Mouse (Mus musculus) stomach, embryonic 14.5 days (tissue): ENCODE results near the gene Tbc1d8. TPM values are rescaled to one million over a fixed set of nuclear protein-coding genes. Genes with fewer than 3 reads are reported as not detected.

ENCODE experiments used
- ATAC-seq: fragments of 200-750 bp; cut with Nextera tagmentation; 2 replicates; pipeline ENCODE4 v1.8.0; 2017; ENCODE audit warnings: low read depth, moderate TSS enrichment; ENCODE audit not compliant: insufficient number of reproducible peaks, insufficient read depth, low FRiP score
- H3K27ac ChIP-seq: fragments of 300-500 bp; sonication (generic); 2 replicates; pipeline ENCODE4 v1.5.1; 2014; ENCODE audit warnings: mild to moderate bottlenecking, low read length, moderate library complexity, mixed read lengths
- H3K27me3 ChIP-seq: fragments of 300-500 bp; sonication (generic); 2 replicates; pipeline ENCODE4 v1.6.1; 2014; ENCODE audit warnings: low read length, control low read depth, mixed read lengths; ENCODE audit not compliant: control insufficient read depth, insufficient read depth
- H3K36me3 ChIP-seq: fragments of 300-500 bp; sonication (generic); 2 replicates; pipeline ENCODE4 v1.6.1; 2014; ENCODE audit warnings: mild to moderate bottlenecking, control low read depth, low read length, moderate library complexity, mixed read lengths; ENCODE audit not compliant: control insufficient read depth, insufficient read depth
- H3K4me1 ChIP-seq: fragments of 300-500 bp; sonication (generic); 2 replicates; pipeline ENCODE4 v1.6.1; 2014; ENCODE audit warnings: low read length, control low read depth, mixed read lengths; ENCODE audit not compliant: control insufficient read depth, insufficient read depth
- H3K4me2 ChIP-seq: fragments of 300-500 bp; sonication (generic); replicated peaks from 2 replicates; pipeline ENCODE4 v1.6.1; 2014; ENCODE audit warnings: low read depth, low read length, control low read depth
- H3K4me3 ChIP-seq: fragments of 300-500 bp; sonication (generic); 2 replicates; pipeline ENCODE4 v1.5.1; 2014; ENCODE audit warnings: low read depth, low read length, control low read depth
- H3K9ac ChIP-seq: fragments of 300-500 bp; sonication (generic); replicated peaks from 2 replicates; pipeline ENCODE4 v1.6.1; 2014; ENCODE audit warnings: low read depth, mild to moderate bottlenecking, control low read depth, low read length, moderate library complexity, mixed read lengths
- H3K9me3 ChIP-seq: fragments of 300-500 bp; sonication (generic); 2 replicates; pipeline ENCODE4 v1.6.1; 2016; ENCODE audit warnings: low read depth, low read length, control low read depth; ENCODE audit not compliant: control insufficient read depth
- WGBS: fragments of 180-500 bp; shearing (Covaris S2); extraction: QIAGEN DNeasy Blood & Tissue Kit; methylation state at CpG from one replicate; pipeline ENCODE4 v1.1.7; 2014; 5-methylcytosine and 5-hydroxymethylcytosine counted together
- polyA plus RNA-seq: library from polyadenylated mRNA; unstranded; fragments of >200 nt; fragmentation: Nextera tagmentation; extraction: Ambion mirVana; gene quantifications from 2 replicates; pipeline ENCODE4 v1.2.1, GENCODE M21; 2014

The Tbc1d8 gene
- polyA plus RNA-seq, 1 experiment from 2014 or later: 11.7 TPM

- H3K36me3 ChIP-seq: no peaks in the 10 kb centered on the region
- no peak overlapping the region for H3K9ac ChIP-seq
- H3K9me3 ChIP-seq: no peaks in the 10 kb centered on the region
- no peak overlapping the region for H3K4me3 ChIP-seq
- H3K4me1 ChIP-seq: no peaks in the 10 kb centered on the region
- no peaks in the 10 kb centered on the region for H3K27me3 ChIP-seq
- H3K27ac ChIP-seq: no peak overlapping the region
- ATAC-seq: 0 out of 2 replicates have a peak, but pooled peaks have one; percentile 18
- H3K4me2 ChIP-seq: no peak overlapping the region
- whole genome bisulfite sequencing: 36% methylated on average over 9 of the region's 9 CpGs
Measured at GRCm38 (mm10) chr1:39430020-39430419, 48.5 kb downstream of the Tbc1d8 start.

GRCm38 (mm10) chr1:39429015-39429414 lies 49.5 kb downstream of the Tbc1d8 start:
- no peak overlapping the region for H3K27ac ChIP-seq
- ATAC-seq: no peak
- no peak overlapping the region for H3K9ac ChIP-seq
- H3K4me2 ChIP-seq: no peak overlapping the region
- H3K27me3 ChIP-seq: no peaks in the 10 kb centered on the region
- no peaks in the 10 kb centered on the region for H3K4me1 ChIP-seq
- no peaks in the 10 kb centered on the region for H3K36me3 ChIP-seq
- H3K9me3 ChIP-seq: no peaks in the 10 kb centered on the region
- H3K4me3 ChIP-seq: no peak overlapping the region
- WGBS: 95% methylated on average over 5 of the region's 5 CpGs

GRCm38 (mm10) chr1:39428280-39428679 lies 50.3 kb downstream of the Tbc1d8 start:
- no peaks in the 10 kb centered on the region for H3K36me3 ChIP-seq
- no peak for ATAC-seq
- no peaks in the 10 kb centered on the region for H3K4me1 ChIP-seq
- H3K27me3 ChIP-seq: no peaks in the 10 kb centered on the region
- no peak overlapping the region for H3K4me2 ChIP-seq
- no peak overlapping the region for H3K27ac ChIP-seq
- no peaks in the 10 kb centered on the region for H3K9me3 ChIP-seq
- 82% methylated on average over 4 of the region's 4 CpGs for WGBS
- no peak overlapping the region for H3K9ac ChIP-seq
- no peak overlapping the region for H3K4me3 ChIP-seq

DNA sequence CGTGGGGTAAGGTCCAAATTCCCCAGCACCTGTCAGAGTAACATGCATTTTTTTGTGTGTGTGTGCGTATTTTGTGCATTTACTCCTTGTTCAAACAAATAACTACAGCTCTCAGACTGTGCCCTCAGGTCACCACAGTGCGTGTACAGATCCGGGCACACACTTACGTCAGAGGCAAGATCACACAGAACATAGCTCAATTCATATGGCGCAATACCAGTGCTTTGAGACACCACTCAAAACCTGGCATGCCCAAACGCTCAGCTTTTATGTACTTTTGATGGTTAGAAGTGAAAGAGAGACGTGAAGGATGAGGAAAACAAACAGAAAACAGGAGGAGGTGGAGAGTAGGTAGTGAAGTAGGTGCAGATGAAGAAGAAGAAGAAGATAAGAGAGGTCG lies 53.1 kb downstream of the Tbc1d8 start:
- 79% methylated on average over 9 of the region's 9 CpGs for WGBS
- ATAC-seq: no peak

DNA sequence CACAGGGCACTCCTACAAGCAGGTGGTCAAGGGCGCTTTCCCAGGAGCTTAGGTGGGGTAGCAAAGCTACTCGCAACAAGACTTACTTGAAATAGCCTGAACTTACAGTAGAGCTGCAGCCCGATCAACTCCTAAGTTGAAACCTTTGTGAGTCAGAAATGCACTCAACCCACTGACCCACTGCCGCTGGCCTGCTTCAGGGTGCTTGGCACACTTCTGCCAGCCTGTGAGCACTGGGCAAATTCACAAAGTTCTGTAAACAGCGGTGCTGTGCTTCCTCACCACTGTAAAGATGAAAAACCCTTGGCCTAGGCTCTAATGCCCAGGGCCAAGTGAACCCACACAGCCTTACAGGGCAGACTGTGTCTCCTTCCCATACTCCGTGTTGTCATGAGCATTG lies 57.6 kb downstream of the Tbc1d8 start:
- H3K9ac ChIP-seq: no peak overlapping the region
- H3K4me3 ChIP-seq: no peak overlapping the region
- no peak overlapping the region for H3K27ac ChIP-seq
- H3K36me3 ChIP-seq: no peaks in the 10 kb centered on the region
- WGBS: 89% methylated on average over 6 of the region's 6 CpGs
- H3K27me3 ChIP-seq: no peaks in the 10 kb centered on the region
- no peaks in the 10 kb centered on the region for H3K9me3 ChIP-seq
- ATAC-seq: no peak
- H3K4me2 ChIP-seq: no peak overlapping the region
- H3K4me1 ChIP-seq: no peaks in the 10 kb centered on the region

More for the DNA sequence above, 53.1 kb downstream of the Tbc1d8 start:
- Histone ChIP-seq H3K4me1 (no peaks in the 10 kb centered on the region), H3K9ac (no peak overlapping the region), H3K27ac (no peak overlapping the region), H3K4me3 (no peak overlapping the region), H3K9me3 (no peaks in the 10 kb centered on the region), H3K36me3 (no peaks in the 10 kb centered on the region), H3K27me3 (no peaks in the 10 kb centered on the region), H3K4me2 (no peak overlapping the region)

- 76% methylated on average over 9 of the region's 9 CpGs for WGBS
- Histone ChIP-seq H3K4me3 (no peak overlapping the region), H3K9ac (no peak overlapping the region), H3K4me1 (no peaks in the 10 kb centered on the region), H3K36me3 (no peaks in the 10 kb centered on the region), H3K27me3 (no peaks in the 10 kb centered on the region), H3K9me3 (0 out of 2 replicates have a peak, but pooled peaks cover 2% of the 10 kb centered on the region), H3K27ac (no peak overlapping the region), H3K4me2 (no peak overlapping the region)
- ATAC-seq: no peak
Measured at GRCm38 (mm10) chr1:39418852-39419251, 59.7 kb downstream of the Tbc1d8 start.

- Histone ChIP-seq H3K9ac (no peak overlapping the region), H3K36me3 (no peaks in the 10 kb centered on the region), H3K27ac (no peak overlapping the region), H3K27me3 (no peaks in the 10 kb centered on the region), H3K4me3 (no peak overlapping the region), H3K9me3 (0 out of 2 replicates have a peak, but pooled peaks cover 2% of the 10 kb centered on the region), H3K4me2 (no peak overlapping the region), H3K4me1 (no peaks in the 10 kb centered on the region)
- 26% methylated on average over 12 of the region's 12 CpGs for WGBS
- ATAC-seq: no peak
Measured at GRCm38 (mm10) chr1:39417817-39418216, 60.7 kb downstream of the Tbc1d8 start.

DNA sequence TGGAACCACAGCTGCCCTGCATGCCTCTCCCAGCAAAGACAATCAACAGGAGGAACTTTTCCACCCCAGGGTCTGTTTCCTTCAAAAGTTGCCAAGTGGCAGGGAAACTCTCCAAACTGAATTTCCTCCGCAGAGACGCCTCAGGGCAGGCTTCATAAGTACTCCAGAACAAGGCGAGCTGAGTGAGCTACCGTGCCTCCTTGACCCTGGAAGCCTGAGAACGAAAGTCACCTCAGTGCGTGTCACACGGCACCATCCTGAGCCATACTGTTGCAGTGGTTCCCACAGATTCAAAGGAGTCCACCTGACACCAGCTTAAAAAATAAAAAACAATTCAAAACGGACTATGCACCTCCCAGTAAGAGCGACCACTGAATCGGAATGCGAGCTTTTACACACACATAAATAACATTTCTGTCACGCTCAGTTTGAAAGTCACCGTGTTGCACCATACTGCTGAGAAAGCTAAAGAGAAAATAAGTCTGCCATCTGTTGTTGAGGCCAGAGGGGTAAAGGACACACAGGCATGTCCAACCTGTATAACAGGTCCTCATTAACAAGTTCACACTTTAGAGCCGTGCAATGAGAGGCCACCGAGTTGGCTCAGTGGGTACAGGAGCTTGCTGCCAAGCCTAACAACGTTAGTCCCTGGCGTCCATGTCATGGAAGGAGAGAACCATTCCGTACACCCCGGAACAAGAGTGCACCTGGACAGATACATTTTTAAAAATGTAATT lies 68.3 kb downstream of the Tbc1d8 start:
- ATAC-seq: no peak
- Histone ChIP-seq H3K4me1 (0 out of 2 replicates have a peak, but pooled peaks cover 4% of the 10 kb centered on the region), H3K27me3 (no peaks in the 10 kb centered on the region), H3K9me3 (0 out of 2 replicates have a peak, but pooled peaks cover 2% of the 10 kb centered on the region), H3K4me3 (no peak overlapping the region), H3K27ac (no peak overlapping the region), H3K9ac (no peak overlapping the region), H3K4me2 (no peak overlapping the region), H3K36me3 (no peaks in the 10 kb centered on the region)
- WGBS: 77% methylated on average over 19 of the region's 19 CpGs

- H3K27me3 ChIP-seq: no peaks in the 10 kb centered on the region
- peak overlapping the region; percentile 22; the same call in 1 of the 2 replicates for H3K27ac ChIP-seq
- no peaks in the 10 kb centered on the region for H3K36me3 ChIP-seq
- 0 out of 2 replicates have a peak, but pooled peaks cover 4% of the 10 kb centered on the region for H3K4me1 ChIP-seq
- ATAC-seq: no peak
- no peaks in the 10 kb centered on the region for H3K9me3 ChIP-seq
- WGBS: 52% methylated on average over 7 of the region's 7 CpGs
- no peak overlapping the region for H3K4me2 ChIP-seq
- no peak overlapping the region for H3K9ac ChIP-seq
- H3K4me3 ChIP-seq: no peak overlapping the region
Measured at GRCm38 (mm10) chr1:39408668-39409067, 69.9 kb downstream of the Tbc1d8 start.
